Mouse (Mus musculus): ENCODE results near the gene Snx4.

GRCm38 (mm10) chr16:33236151-33236550 lies 15.1 kb upstream of the Snx4 start:
- TF ChIP-seq CTCF (IDR thresholded peaks at IDR 0.05; ENCODE audit: extremely low read depth, insufficient read length, insufficient replicate concordance, low read depth, low read length) (no peak), POLR2A (IDR thresholded peaks at IDR 0.05; ENCODE audit: low read depth, low read length) (no peak)
